Mouse (Mus musculus): Measurements from ENCODE around the gene Ugt1a6b. TPM values are rescaled to one million over a fixed set of nuclear protein-coding genes. Genes with fewer than 3 reads are reported as not detected.
A peak's percentile ranks its signal among the peaks of the same experiment; 100 is the strongest.
"Not testable (repeated sequence)": the region's sequence is repeated elsewhere in the genome, so short reads cannot be mapped to it uniquely, and the experiment has no call there.

Ugt1a6b gene
- total RNA-seq, 2 experiments from 2014 or later, result 0.81 to 0.87 TPM

GRCm38 (mm10) chr1:88224029-88224776, 121.2 kb downstream of the Ugt1a6b start:
- DNase-seq, result peak; percentile 27

GRCm38 (mm10) chr1:88225301-88225700, 122.2 kb downstream of the Ugt1a6b start:
- DNase-seq, result not testable (repeated sequence)

DNA sequence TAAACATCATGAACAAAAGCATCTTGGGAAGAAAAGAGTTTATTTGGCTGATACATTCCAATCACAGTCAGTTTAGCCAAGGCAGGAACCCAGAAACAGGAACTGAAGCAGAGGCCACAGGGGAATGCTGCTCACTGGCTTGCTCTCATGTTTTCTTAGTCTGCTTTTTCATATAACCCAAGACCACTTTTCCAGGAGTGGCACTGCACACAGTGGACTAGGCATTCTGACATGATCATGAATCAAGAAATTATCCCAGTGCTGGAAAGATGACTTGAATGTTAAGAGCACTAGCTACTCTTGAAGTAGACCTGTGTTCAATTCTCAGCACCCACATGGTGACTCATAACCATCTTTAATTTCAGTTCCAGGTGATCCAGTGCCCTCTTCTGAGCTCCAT, 122.7 kb downstream of the Ugt1a6b start:
- no peak for DNase-seq

GRCm38 (mm10) chr1:88226670-88227379, 123.8 kb downstream of the Ugt1a6b start, which contains the start of gene Mroh2a:
TSS of gene Mroh2a (plus strand) at chr1:88226986.
- DNase-seq, result peak; percentile 5

DNA sequence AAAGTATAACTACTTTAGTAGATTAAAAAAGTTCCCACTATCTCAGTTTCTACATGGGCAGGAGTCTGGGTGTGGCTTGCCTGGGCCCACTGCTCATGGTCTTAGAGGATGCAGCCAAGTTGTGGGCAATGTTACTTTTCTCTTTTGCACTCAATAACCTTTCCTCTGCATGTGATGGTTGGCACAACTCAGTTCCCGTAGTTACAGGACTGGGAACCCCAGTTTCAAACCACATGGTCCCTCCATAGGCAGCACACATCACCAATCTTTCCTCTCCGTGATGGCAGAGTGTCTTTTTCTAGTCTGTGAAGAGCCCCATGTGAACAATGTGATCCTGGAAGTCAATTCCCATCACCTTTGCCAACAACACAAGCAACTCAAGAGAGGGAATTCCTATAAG, 124.4 kb downstream of the Ugt1a6b start:
- DNase-seq, result peak; percentile 4

GRCm38 (mm10) chr1:88228121-88228520, 125.1 kb downstream of the Ugt1a6b start:
- DNase-seq, result peak; percentile 14

DNA sequence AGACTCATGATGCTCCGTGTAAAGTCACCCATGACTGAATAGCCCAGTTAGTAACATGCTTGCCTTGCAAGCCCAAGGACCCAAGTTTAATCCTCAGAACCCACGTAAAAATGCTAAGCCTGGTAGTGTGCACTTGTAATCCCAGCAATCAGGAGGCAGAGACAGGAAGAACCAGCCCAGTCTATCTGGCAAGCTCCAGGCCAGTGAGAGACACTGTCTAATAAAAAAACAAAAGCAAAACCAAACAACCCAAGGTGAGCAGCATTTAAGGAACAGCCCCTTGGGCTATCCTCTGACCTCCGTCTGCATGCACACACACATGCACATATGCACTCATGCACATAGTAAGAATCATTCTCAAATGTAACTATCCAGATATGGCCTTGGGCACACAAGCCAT, 126.5 kb downstream of the Ugt1a6b start:
- DNase-seq, result peak; percentile 7

DNA sequence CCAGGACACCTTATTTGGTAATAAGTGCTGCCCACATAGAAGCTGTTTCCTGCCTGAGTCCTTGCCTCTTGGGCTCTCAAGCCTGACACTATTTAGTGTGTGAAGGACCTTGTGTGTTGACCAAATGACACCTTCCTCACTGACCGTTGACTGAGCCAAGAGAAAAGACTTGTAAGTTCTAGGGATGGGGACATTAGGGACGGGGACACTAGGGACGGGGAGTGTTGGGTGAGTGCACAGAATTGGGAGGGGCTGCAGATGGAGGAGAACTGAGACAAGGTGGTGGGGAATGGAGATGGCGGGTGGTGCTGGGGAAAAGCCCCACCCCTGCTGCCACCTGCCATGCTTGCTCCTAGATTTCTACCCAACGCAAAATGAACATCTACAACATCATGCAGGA, 126.9 kb downstream of the Ugt1a6b start:
- peak; percentile 12 for DNase-seq

DNA sequence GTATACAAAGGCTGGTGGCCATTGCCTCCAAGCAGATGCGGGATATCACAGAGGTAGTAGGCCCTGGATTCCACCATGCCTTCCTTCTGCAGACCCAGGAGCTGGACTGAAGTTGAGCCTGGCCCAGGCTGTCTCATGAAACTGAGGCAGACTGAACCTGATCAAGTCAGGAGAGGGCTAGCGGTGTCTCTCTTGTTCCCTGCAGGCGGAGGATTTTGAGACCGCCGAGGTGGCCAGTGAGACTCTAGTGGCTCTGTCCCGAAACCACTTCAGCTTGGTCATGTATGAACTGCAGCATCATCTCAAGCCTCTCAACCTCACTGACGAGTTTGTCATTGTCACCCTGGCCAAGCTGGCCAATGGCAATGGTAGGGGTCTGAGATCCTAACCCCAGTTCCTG, 127.4 kb downstream of the Ugt1a6b start:
- peak; percentile 14 for DNase-seq

DNA sequence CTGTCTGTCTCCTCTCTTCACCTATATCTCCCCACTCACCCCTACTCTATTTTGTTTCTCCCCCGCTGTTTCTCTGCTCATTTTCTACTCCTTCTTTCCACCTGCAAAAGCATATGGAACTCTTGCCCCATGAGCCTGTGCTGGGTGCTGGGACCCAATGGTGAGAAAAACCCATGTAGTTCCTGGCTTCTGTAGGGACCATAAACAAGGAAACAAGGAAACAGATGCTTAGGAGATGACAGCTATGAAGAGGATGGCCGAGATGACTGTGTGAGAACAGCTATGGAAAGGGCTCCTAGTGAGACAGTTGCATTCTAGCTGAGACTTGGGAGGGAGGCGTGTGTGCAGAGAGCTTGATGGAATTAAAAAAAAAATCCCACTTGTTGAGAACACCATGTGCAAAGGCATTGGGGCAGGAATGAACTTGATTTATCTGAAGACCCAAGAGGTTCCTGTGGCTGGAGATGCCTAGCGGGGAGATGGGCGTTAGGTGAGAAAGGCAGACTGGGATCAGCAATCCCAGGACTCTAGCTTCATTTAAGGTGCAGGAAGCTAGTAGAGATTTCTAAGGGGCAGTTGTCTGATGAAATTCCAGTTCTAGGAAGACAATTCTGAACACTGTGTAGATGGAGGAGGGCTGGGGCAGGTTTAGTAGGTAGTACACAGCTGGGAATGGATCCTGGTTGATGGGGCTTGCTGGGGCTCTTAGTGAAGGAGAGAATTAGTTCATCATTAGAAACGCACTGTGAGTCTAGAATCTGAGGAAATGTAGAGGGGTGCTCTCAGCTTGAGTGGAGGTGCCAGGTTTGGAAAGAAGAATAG, 128.1 kb downstream of the Ugt1a6b start:
- DNase-seq, result peak; percentile 9

DNA sequence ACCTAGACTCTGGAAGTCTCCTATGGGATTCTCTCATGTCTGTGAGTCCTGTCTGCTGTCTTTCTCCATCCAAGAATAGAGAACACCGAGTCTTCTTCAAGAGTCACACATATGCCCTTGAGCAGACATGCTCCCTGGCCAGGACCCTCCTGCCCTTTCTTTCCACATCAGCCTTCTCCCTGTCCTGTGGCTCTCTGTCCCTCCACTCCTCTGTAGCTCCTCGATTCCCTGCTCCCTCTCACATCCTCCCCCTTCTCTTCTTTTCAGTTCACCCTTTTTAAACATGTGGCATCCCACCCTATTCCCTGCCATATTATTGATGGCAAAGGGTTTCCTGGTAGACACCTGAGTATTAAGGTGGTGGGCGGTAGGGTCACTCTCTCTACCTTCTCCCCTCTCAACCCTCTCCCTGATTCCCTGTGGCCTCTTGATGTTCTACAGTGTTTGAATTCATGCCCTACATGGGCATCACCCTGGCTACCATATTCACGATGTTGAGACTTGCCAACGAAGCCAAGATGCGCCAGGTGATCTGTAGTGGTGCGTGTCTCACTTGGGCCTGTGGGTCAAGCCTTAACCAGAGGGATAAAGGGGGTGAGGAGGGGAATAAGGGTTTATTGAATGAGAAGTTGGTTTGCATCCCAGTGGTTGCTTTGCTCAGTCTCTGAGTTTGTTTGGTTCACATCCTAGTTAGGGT, 128.9 kb downstream of the Ugt1a6b start:
- DNase-seq, result peak; percentile 9

- DNase-seq, result no peak
Observed at GRCm38 (mm10) chr1:88232664-88233380, 129.8 kb downstream of the Ugt1a6b start.

DNA sequence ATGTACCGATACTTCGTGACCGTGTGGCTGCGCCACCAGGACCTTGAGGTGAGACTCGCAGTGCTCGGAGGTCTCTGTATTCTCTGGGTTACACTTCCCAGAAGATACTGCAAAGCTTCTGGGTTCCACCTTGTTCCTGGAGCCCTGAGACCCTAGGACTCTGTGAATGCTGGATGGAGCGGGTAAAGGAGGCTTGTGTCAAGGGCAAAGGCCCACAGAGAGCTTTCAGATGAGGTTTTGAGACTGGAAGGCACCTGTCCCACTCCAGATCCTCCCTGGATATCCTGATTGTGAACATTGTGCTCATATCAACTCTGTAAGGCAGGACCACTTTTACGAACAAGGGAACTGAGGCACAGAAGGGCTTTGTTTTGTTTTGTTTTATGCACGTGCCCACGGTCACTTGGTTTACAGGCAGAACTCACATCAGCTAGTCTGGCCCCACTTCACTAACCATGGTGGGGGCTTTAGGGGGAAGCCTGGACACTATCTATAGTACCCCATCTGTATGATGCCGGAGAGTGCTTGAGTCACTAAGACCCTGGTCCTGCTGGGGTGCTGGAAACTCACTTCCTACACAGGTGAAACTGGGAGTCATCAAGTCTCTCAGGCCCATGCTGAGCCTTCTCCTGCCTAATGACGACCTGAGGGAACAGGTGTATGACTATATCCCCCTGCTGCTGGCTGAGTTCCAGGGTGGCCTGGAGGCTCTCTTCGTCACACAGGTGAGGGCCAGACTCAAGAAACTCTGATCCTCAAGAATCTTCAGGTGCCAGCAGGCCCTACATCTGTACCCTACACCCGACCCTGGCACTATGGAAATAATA, 130.6 kb downstream of the Ugt1a6b start:
- no peak for DNase-seq

DNA sequence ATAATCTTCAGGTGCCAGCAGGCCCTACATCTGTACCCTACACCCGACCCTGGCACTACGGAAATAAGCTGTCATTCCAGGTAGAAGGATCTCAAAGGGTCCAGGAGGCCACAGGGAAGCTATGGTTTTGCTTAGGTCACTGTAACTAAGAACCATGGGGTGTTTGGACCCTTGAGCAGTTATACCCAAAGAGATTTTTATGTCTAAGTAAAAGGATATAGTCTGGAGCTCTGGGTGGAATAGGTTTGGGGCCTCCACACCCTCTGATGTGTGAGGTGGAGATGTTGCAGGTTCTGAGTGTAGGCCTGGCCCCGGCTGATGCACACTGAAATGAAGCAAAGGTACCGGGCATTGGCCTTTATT, 131.2 kb downstream of the Ugt1a6b start:
- DNase-seq, result no peak

GRCm38 (mm10) chr1:88234646-88235045, 131.6 kb downstream of the Ugt1a6b start:
- no peak for DNase-seq

GRCm38 (mm10) chr1:88235046-88235893, 132.2 kb downstream of the Ugt1a6b start:
- no peak for DNase-seq

DNA sequence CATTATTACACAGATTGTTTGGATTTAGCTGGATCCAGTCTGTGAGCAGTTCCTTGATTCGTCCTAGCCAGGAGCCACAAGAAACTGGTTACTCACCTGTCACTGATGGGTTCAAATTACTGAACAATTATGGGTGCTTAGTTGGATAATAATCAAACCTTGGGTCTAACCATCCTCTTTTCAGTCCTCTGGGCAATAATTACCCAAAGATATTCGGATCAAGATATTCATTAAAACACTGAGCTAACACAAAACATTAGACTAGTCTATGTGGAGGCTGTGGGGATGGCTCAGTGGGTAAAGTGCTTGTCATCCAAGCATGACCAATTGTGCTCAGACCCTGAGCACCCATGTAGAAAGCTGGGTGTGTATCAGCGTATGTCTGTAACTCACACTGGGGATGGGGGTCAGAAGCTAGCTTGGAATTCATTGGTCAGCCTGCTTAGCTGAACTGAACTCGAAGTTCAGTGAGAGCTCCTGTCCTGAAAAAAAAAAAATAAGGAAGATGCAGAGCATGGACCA, 132.9 kb downstream of the Ugt1a6b start:
- DNase-seq, result no peak

DNA sequence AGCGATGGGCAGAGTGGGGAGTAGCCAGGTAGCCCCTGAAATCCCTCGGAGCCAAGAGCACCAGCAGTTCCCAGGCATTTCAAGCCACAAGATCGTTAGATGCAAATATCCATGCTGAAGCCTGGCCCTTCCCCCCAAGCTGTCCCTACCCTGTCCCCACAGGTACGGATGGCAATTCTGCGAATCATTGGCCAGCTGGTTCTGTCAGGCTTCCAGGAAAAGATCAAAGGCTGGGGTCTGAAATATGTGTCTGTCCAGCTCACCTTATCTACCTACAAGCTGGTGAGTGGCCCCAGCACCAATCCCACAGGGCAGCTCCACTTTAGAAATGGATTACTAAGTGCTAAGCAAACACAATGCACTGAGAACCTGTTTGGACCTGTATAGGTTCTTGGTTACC, 134.3 kb downstream of the Ugt1a6b start:
- no peak for DNase-seq

- no peak for DNase-seq
Observed at GRCm38 (mm10) chr1:88238771-88239170, 135.7 kb downstream of the Ugt1a6b start.

All from gastrocnemius, postnatal 10 days (tissue).